Mouse (Mus musculus) midbrain, embryonic 15.5 days (tissue): Measurements from ENCODE around the gene Map4k3. TPM values are rescaled to one million over a fixed set of nuclear protein-coding genes. Genes with fewer than 3 reads are reported as not detected.

Experiments used
- ATAC-seq: fragments of 200-750 bp; cut with Nextera tagmentation; replicated peaks from 2 replicates; pipeline ENCODE4 v1.8.0; 2017; ENCODE audit warnings: moderate TSS enrichment
- H3K27ac ChIP-seq: fragments of 300-500 bp; sonication (generic); 2 replicates; pipeline ENCODE4 v1.5.1; 2015; ENCODE audit warnings: mild to moderate bottlenecking, inconsistent platforms
- H3K27me3 ChIP-seq: fragments of 300-500 bp; sonication (generic); replicated peaks from 2 replicates; pipeline ENCODE4 v1.6.1; 2015; ENCODE audit warnings: inconsistent platforms
- H3K36me3 ChIP-seq: fragments of 300-500 bp; sonication (generic); replicated peaks from 2 replicates; pipeline ENCODE4 v1.6.1; 2015; ENCODE audit warnings: inconsistent platforms
- H3K4me1 ChIP-seq: fragments of 300-500 bp; sonication (generic); 2 replicates; pipeline ENCODE4 v1.6.1; 2015; ENCODE audit warnings: inconsistent platforms
- H3K4me2 ChIP-seq: fragments of 300-500 bp; sonication (generic); 2 replicates; pipeline ENCODE4 v1.6.1; 2015; ENCODE audit warnings: inconsistent platforms, mild to moderate bottlenecking, moderate library complexity
- H3K4me3 ChIP-seq: fragments of 300-500 bp; sonication (generic); 2 replicates; pipeline ENCODE4 v1.5.1; 2015; ENCODE audit warnings: mild to moderate bottlenecking, inconsistent platforms
- H3K9ac ChIP-seq: fragments of 300-500 bp; sonication (generic); 2 replicates; pipeline ENCODE4 v1.6.1; 2015; ENCODE audit warnings: mild to moderate bottlenecking, inconsistent platforms
- H3K9me3 ChIP-seq: fragments of 300-500 bp; sonication (generic); 2 replicates; pipeline ENCODE4 v1.6.1; 2016; ENCODE audit warnings: inconsistent platforms
- WGBS: fragments of 180-500 bp; shearing (Covaris S2); methylation state at CpG from one replicate; pipeline ENCODE4 v1.1.7; 2015; ENCODE audit warnings: mixed read lengths; 5-methylcytosine and 5-hydroxymethylcytosine counted together
- polyA plus RNA-seq: library from polyadenylated mRNA; unstranded; fragments of >200 nt; fragmentation: Nextera tagmentation; extraction: Ambion mirVana; gene quantifications from 2 replicates; pipeline ENCODE4 v1.2.1, GENCODE M21; 2015

Map4k3 gene
- polyA plus RNA-seq, 1 experiment from 2014 or later, result 26.8 TPM

DNA sequence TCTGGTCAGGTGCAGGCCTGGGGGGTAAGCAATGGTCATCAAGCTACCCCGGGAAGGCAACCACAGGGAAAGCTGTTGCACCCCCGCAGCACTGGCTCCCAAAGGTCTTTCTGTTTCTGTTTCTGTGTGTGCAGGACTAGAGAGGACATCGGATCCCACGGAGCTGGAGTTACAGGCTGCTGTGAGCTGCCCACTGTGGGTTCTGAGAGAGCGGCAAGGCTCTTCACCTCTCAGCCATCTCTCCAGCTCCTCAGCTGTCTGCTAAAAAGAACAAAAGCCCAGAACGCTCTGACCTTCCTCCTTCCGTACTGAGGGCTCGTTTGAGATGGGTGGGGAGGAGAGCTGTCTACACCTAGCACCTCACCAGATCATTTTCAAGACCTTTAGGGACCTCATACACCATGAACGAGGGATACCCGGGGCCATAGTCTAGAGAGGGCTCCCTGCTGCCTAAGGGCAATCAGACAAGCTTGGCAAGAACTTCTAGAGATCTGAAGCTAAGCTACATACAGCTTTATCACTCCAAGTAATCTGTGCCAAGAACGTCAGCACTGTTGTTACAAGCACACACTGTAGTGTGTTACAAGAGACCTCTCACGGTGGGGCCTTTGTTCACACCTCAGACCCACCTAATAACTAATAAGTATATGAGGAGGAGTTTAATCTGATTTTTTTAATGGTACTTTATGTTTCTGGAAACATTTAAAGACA lies 29.9 kb downstream of the Map4k3 start:
- Histone ChIP-seq H3K4me1 (peaks cover 24% of the 10 kb centered on the region), H3K27ac (0 out of 2 replicates have a peak overlapping the region, but pooled peaks have one; percentile 4), H3K36me3 (no peaks in the 10 kb centered on the region), H3K9me3 (no peaks in the 10 kb centered on the region), H3K4me3 (no peak overlapping the region), H3K4me2 (no peak overlapping the region), H3K27me3 (no peaks in the 10 kb centered on the region), H3K9ac (no peak overlapping the region)
- ATAC-seq, result no peak
- 62% methylated on average over 12 of the region's 12 CpGs for WGBS

DNA sequence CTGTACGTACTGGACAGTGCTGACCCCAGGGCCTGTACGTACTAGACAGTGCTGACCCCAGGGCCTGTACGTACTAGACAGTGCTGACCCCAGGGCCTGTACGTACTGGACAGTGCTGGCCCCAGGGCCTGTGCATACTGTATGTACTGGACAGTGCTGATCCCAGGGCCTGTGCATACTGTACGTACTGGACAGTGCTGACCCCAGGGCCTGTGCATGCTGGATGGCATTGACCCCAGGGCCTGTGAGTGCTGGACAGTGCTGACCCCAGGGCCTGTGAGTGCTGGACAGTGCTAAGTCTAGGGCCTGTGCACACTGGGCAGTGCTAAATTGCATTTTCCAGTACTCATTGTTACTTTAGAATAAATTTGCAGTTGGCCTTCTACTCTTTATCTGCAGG lies 31.3 kb downstream of the Map4k3 start:
- Histone ChIP-seq H3K4me2 (no peak overlapping the region), H3K9ac (no peak overlapping the region), H3K36me3 (no peaks in the 10 kb centered on the region), H3K9me3 (no peaks in the 10 kb centered on the region), H3K4me1 (peaks cover 24% of the 10 kb centered on the region), H3K27ac (no peak overlapping the region), H3K27me3 (no peaks in the 10 kb centered on the region), H3K4me3 (no peak overlapping the region)
- ATAC-seq, result no peak; the same call in 1 of the 2 replicates
- WGBS, result 95% methylated on average over 5 of the region's 5 CpGs

DNA sequence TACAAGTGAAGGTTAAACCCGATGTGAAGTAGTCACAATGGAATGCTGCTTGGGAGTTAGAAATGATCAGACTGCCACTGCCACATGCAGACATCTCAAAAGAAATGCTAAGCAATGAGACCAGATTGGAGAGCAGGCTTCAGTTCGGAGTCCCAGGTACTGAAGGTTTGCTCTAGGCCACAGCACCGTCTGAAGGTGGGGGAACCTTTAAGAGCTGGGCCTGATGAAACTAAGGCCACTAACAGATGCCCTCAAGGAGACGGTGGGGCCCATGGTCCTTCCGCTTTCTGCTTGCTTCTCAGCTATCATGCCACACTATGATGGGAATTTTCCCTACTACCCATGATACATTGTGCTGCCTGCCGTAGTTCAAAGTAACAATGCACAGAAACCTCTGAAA lies 32.1 kb downstream of the Map4k3 start:
- Histone ChIP-seq H3K4me1 (peaks cover 21% of the 10 kb centered on the region), H3K9me3 (no peaks in the 10 kb centered on the region), H3K27me3 (no peaks in the 10 kb centered on the region), H3K9ac (no peak overlapping the region), H3K36me3 (no peaks in the 10 kb centered on the region), H3K27ac (no peak overlapping the region), H3K4me2 (no peak overlapping the region), H3K4me3 (no peak overlapping the region)
- 92% methylated on average over 6 of the region's 6 CpGs for WGBS
- no peak for ATAC-seq

DNA sequence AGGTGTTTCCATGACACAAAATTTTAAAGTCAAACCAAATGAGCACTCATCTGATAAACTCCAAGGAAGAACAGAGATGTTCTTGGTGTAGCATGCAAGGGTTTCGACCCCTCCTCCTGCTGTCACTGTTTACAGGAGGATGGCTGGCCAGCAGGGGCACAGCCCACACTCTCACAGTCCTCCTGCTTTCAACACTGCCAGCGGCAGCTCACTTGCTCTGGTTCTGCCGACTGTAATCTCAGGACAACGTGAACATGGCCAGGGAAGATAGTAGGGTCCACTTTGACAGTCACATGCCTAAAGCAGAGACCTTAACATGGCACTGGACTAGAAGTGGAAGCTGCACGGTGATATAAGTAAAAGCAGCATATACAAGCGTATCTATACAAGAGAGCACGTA lies 34.6 kb downstream of the Map4k3 start:
- Histone ChIP-seq H3K27me3 (no peaks in the 10 kb centered on the region), H3K9ac (no peak overlapping the region), H3K36me3 (no peaks in the 10 kb centered on the region), H3K9me3 (no peaks in the 10 kb centered on the region), H3K4me1 (peaks cover 15% of the 10 kb centered on the region), H3K4me3 (no peak overlapping the region), H3K4me2 (no peak overlapping the region), H3K27ac (no peak overlapping the region)
- ATAC-seq, result no peak
- 66% methylated on average over 7 of the region's 7 CpGs for WGBS

DNA sequence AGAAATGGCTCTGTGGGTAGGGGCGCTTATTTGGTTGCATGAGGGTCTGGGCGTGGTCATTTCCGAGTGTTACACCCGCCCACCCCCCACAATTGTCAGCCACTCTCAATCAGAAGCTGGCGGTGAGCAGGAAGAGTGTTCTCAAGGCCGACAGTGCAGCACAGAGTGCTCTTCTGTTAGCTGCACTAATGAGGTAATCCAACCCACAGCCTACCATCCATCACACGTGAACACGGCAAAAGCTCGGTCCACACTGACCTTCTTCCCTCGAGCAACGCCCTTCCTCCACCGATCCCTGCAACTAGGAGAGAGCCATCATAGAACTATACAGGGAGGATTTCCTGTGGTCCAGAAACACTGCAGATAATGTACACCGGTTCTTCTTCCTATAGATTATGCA lies 36.1 kb downstream of the Map4k3 start:
- Histone ChIP-seq H3K36me3 (no peaks in the 10 kb centered on the region), H3K9me3 (no peaks in the 10 kb centered on the region), H3K4me3 (no peak overlapping the region), H3K4me2 (no peak overlapping the region), H3K4me1 (peaks cover 6% of the 10 kb centered on the region; the same call in 1 of the 2 replicates), H3K9ac (no peak overlapping the region), H3K27ac (no peak overlapping the region), H3K27me3 (no peaks in the 10 kb centered on the region)
- ATAC-seq, result no peak
- 86% methylated on average over 13 of the region's 13 CpGs for WGBS

DNA sequence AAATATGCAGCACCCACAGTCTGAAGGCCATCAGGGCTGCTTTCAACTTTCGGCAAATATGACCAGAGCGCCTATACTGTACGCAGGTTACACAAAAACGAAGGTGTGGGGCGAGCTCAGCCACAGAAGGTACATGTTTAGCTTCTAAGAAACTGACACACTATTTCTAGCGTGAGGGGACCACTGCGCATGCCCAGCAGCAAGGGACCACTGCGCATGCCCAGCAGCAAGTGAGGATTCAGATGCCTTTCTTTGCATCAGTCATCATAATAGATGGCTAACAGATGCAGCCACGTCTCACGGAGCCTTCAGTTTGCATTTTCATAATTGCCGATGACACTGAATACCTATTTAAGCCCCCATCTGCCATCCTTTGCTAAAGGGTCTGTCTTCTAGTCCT lies 39.6 kb downstream of the Map4k3 start:
- ATAC-seq, result no peak
- Histone ChIP-seq H3K4me2 (no peak overlapping the region), H3K9ac (no peak overlapping the region), H3K9me3 (no peaks in the 10 kb centered on the region), H3K36me3 (no peaks in the 10 kb centered on the region), H3K27ac (no peak overlapping the region), H3K4me3 (no peak overlapping the region), H3K27me3 (no peaks in the 10 kb centered on the region), H3K4me1 (peaks cover 10% of the 10 kb centered on the region; the same call in 1 of the 2 replicates)
- 79% methylated on average over 11 of the region's 11 CpGs for WGBS

DNA sequence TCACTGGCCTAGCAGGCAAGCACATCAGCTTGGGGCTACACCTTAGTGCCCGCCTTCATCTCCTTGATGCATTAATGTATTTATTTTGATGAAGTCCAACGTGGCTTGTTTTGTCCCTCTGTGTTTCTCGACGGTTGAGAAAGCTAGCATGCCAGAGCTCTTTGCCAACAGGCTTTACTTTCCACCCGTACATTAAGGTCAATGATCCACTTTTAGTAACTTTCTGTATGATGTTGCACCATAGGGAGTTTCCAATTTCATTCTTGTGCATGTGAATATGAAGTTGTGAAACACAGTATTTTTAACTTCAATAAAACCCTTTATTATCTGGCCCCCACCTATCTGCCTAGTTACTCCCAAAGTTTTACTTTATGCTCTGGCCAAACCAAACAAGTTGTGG lies 42.2 kb downstream of the Map4k3 start:
- no peak overlapping the region for H3K9ac ChIP-seq
- no peak overlapping the region for H3K27ac ChIP-seq
- H3K36me3 ChIP-seq, result no peaks in the 10 kb centered on the region
- no peak for ATAC-seq
- WGBS, result 89% methylated on average over 5 of the region's 5 CpGs
- H3K4me2 ChIP-seq, result no peak overlapping the region
- H3K9me3 ChIP-seq, result no peaks in the 10 kb centered on the region
- no peaks in the 10 kb centered on the region for H3K27me3 ChIP-seq
- H3K4me3 ChIP-seq, result no peak overlapping the region
- H3K4me1 ChIP-seq, result peaks cover 9% of the 10 kb centered on the region; the same call in 1 of the 2 replicates

DNA sequence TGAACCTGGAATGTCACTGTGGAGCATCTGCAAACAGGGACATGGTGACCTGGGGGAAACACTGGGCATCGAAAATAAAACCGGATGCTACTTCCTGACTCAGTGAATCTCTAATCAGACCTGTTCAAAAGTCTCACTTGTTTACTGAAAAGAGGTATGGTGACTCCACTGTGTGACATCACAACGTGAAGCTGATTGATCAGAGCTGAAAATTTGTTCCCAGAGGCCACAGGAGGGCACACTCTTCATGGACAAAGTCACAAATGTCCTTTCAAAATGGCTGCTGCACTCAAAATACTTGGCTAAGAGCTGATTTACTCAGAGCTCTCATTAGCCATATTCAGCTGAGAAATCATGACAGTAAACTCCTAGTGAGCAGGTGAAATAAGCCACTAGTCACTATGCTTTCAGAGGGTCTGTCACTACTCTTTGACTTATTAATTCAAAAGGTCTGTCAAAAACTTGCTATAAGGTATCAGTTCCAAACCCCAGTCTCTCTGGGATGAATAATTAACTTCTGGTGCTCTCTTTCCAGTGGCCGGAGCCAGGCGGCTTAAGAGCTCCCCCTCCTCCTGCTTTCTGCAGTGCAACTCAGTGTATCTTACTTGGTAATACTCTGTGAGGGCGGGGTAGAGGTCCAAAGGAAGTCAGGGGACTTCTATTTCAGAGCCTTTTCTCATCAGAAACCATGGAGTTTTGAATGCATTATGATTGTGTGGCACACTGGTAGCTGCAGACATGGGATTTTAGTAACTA lies 44.3 kb downstream of the Map4k3 start:
- no peak overlapping the region for H3K4me2 ChIP-seq
- no peaks in the 10 kb centered on the region for H3K9me3 ChIP-seq
- H3K4me1 ChIP-seq, result peaks cover 5% of the 10 kb centered on the region; the same call in 1 of the 2 replicates
- no peaks in the 10 kb centered on the region for H3K36me3 ChIP-seq
- no peak overlapping the region for H3K9ac ChIP-seq
- no peak overlapping the region for H3K4me3 ChIP-seq
- no peak overlapping the region for H3K27ac ChIP-seq
- peak; percentile 65; the same call in 1 of the 2 replicates for ATAC-seq
- no peaks in the 10 kb centered on the region for H3K27me3 ChIP-seq
- 47% methylated on average over 6 of the region's 6 CpGs for WGBS

DNA sequence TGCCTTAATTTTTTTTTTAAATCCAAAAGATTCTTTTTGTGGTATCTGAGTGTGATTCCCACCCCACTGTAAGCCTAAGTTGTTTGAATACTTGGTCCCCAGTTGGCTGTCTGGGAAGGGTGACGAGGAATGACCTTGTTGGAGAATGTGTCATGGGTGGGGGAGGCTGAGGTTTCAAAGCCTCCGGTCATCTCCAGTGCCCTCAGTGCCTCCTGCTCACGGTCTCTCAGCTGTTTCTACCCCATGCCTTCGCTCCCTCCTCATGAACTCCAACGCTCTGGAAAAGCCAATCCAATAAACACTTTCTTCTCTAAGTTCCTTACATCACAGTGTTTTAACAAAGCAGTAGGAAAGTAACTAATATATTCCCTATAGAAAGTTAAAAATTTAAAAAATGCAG lies 45.2 kb downstream of the Map4k3 start:
- no peaks in the 10 kb centered on the region for H3K9me3 ChIP-seq
- no peak overlapping the region for H3K9ac ChIP-seq
- peaks cover 5% of the 10 kb centered on the region; the same call in 1 of the 2 replicates for H3K4me1 ChIP-seq
- no peak overlapping the region for H3K4me3 ChIP-seq
- H3K36me3 ChIP-seq, result no peaks in the 10 kb centered on the region
- ATAC-seq, result no peak
- no peaks in the 10 kb centered on the region for H3K27me3 ChIP-seq
- no peak overlapping the region for H3K27ac ChIP-seq
- 85% methylated on average over 5 of the region's 5 CpGs for WGBS
- H3K4me2 ChIP-seq, result no peak overlapping the region

DNA sequence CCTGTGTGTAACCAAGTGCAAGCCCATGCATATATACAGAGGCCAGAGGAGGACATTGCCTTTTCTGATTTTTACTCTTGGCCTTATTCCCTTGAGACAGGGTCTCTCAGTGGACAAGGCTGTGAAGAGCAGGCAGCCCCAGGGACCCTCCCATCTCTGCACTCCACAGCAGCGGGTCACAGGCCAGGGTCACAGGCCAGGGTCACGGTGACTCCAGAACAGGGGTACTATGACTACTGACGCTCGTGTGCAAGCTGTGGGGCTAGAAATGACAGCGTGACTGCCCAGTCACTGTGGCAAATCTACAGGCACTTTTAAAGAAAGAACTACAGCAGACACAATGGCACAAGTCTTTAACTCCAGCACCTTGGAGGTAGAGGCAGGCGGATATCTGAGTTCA lies 50.1 kb downstream of the Map4k3 start:
- Histone ChIP-seq H3K4me3 (no peak overlapping the region), H3K4me1 (no peaks in the 10 kb centered on the region), H3K36me3 (no peaks in the 10 kb centered on the region), H3K9me3 (no peaks in the 10 kb centered on the region), H3K4me2 (no peak overlapping the region), H3K9ac (no peak overlapping the region), H3K27me3 (no peaks in the 10 kb centered on the region), H3K27ac (no peak overlapping the region)
- ATAC-seq, result no peak
- WGBS, result 76% methylated on average over 6 of the region's 6 CpGs

DNA sequence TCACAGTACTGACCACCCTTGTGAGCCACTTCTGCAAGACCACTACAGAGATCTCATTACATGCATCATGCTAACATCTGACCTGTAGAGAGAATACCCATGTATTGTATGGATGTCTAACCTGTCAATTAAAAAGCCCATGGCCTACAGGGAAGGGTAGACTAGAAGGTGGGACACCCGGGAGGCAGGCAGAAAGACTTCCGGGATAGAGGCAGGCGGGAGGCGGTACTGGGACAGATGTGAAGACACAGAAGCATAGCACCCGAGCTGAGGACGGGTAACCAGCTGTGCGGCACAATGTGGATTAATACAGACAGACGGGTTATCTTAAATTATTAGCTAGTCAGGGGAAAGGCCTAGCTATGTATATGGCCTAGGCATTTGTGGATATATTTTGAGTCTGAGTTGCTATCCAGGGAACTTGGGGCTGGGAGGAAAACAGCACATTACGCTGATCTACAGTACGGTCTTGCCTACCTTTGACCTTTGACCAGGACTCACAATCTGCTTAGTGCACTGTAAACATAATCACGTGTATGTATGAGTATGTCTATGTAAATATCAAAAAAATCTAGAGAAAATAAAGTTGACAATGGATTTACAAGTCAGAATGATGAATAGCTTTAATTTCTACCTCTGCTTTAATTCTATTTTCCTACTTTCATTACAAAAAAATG lies 51.3 kb downstream of the Map4k3 start:
- Histone ChIP-seq H3K27ac (no peak overlapping the region), H3K27me3 (no peaks in the 10 kb centered on the region), H3K9me3 (no peaks in the 10 kb centered on the region), H3K36me3 (no peaks in the 10 kb centered on the region), H3K4me2 (no peak overlapping the region), H3K4me3 (no peak overlapping the region), H3K4me1 (no peaks in the 10 kb centered on the region), H3K9ac (no peak overlapping the region)
- no peak for ATAC-seq
- WGBS, result 73% methylated on average over 11 of the region's 11 CpGs

DNA sequence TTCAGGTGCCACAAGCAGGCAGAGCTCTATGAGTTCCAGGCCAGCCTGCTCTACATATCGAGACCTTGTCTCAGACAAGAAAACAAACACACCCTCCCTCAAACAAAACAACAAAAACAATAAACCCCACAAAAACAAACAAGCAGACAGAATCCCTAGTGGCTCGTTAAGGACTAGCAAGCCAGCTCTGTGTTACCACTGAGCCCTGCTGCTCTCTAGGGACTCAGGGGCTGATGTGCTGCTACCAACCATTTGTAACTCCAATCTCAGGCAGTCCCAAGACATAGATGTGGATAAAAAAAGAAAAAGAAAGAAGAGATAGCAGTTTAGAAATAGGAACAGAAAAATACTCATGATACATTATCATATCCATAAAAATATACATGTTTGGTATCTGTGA lies 52.1 kb downstream of the Map4k3 start:
- no peak overlapping the region for H3K9ac ChIP-seq
- no peaks in the 10 kb centered on the region for H3K4me1 ChIP-seq
- H3K27me3 ChIP-seq, result no peaks in the 10 kb centered on the region
- no peak overlapping the region for H3K4me3 ChIP-seq
- WGBS, result 60% methylated on average over 2 of the region's 2 CpGs
- no peaks in the 10 kb centered on the region for H3K9me3 ChIP-seq
- ATAC-seq, result no peak
- no peak overlapping the region for H3K4me2 ChIP-seq
- H3K36me3 ChIP-seq, result no peaks in the 10 kb centered on the region
- no peak overlapping the region for H3K27ac ChIP-seq
